ENCODE assay signal across 28 mouse cellular contexts in the genomic region with DNA sequence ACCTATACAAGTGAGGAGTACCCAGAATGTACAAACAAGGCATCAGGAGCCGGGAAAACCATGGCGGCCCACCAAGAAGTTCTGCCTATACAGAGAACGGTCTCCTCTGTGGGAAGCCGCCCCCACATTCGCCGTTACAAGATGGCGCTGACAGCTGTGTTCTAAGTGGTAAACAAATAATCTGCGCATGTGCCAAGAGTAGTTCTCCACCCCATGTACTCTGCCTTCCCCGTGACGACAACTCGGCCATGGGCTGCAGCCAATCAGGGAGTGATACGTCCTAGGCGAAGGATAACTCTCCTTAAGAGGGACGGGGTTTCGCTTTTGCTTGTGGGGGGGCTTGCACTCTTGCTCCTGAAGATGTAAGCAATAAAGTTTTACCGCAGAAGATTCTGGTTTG. TPM values are rescaled to one million over a fixed set of nuclear protein-coding genes. Genes with fewer than 3 reads are reported as not detected.
"Had no signal": no experiment of that assay in that cellular context is flagged by ENCODE, and none has a peak within 500 bp of the region (broad histone marks: within the 10 kb centered on the region; RNA-seq: fewer than 3 reads in every experiment).

No protein-coding gene starts in this region.

RNA-seq across cellular contexts. Expression of a gene that starts 7.5 kb away (rescaled TPM):
- total RNA-seq: heart, postnatal 10 days; heart, postnatal 14 days; heart, postnatal 25 days; heart, postnatal 36 days; heart, postnatal 4 days; layer of hippocampus, adult 18-20 months; layer of hippocampus, adult 2 months; layer of hippocampus, adult 8-10 months; layer of hippocampus, postnatal 14 days; layer of hippocampus, postnatal 25 days; layer of hippocampus, postnatal 36 days; left cerebral cortex, adult 18-20 months; left cerebral cortex, adult 2 months; left cerebral cortex, adult 8-10 months had no signal
- polyA plus RNA-seq: heart, embryonic 12.5 days; heart, embryonic 13.5 days; heart, embryonic 14.5 days; heart, embryonic 15.5 days; heart, postnatal 0 days; hindbrain, embryonic 10.5 days; hindbrain, embryonic 11.5 days; hindbrain, embryonic 12.5 days; hindbrain, embryonic 13.5 days; hindbrain, embryonic 14.5 days; hindbrain, postnatal 0 days; inflammation-experienced regulatory T-cells, adult 6 months; kidney, adult 2 months had no signal

RNA-seq across cellular contexts. Expression of a gene that starts 16.5 kb away (rescaled TPM):
- total RNA-seq: hematopoietic stem cell, adult 5-6 weeks had no signal
- polyA plus RNA-seq: heart, postnatal 0 days; inflammation-experienced regulatory T-cells, adult 6 months had no signal
